Mouse (Mus musculus): ENCODE measurements at regions not wholly inside any gene's neighbourhood (a gene's known extent, or its start where the extent isn't known, plus 50 kb on each side); places are given as distances from the start of the nearest gene placed in this dataset.
A peak's percentile ranks its signal among the peaks of the same experiment; 100 is the strongest.
"Not testable (repeated sequence)": the region's sequence is repeated elsewhere in the genome, so short reads cannot be mapped to it uniquely, and the experiment has no call there.

GRCm38 (mm10) chr8:34702806-34703205 lies 591.3 kb upstream of the Gm10131 start:
- no peak for DNase-seq

GRCm38 (mm10) chr8:34699015-34699414 lies 587.5 kb upstream of the Gm10131 start:
- DNase-seq: no peak

- no peak for DNase-seq
These were observed 584.8 kb upstream of the Gm10131 start for GRCm38 (mm10) chr8:34696365-34696764.

- no peak for DNase-seq
These were observed 581.1 kb upstream of the Gm10131 start for GRCm38 (mm10) chr8:34692606-34693005.

- no peak for DNase-seq
These were observed 580.2 kb upstream of the Gm10131 start for GRCm38 (mm10) chr8:34691776-34692175.

- DNase-seq: no peak
These were observed 578.4 kb upstream of the Gm10131 start for GRCm38 (mm10) chr8:34689825-34690493.

DNA sequence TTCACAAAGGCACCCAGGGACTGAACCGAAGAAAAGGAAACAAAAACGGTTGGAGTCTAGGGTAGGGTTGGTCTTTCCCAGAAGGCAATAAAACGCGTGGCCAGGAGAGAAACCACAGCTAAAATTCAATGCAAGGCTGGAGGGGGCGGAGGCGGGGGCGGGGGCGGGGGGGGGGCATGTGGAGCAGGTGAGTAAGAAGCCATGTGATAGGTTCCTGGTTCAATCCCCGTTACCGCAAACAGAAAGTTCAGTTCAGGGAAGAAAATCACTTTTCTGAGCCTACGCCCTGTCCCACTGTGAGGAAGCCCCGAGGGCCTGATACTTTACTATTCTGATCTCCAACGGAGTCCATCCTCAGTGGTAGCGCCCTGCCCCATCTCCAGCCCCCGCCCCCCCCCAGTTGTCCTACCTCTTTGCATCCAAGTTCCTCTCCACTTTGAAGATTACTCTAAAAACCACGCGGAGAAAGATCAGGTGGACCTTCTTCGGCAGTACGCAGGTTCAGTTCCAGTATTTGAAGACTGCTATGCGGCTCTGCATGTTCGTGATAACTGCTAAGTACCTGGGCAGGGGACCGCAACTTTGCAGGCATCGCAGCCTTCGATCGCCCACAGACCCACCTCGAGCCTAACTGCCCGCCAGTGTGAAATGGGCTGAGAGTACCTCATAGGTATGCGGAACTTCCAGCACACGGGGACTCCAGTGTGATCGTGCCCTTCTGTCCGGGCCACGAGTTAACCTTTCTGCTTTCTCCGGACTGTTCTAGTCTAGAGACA lies 577.7 kb upstream of the Gm10131 start:
- DNase-seq: no peak

- DNase-seq: peak; percentile 29
These were observed 577.0 kb upstream of the Gm10131 start for GRCm38 (mm10) chr8:34688396-34689048.

DNA sequence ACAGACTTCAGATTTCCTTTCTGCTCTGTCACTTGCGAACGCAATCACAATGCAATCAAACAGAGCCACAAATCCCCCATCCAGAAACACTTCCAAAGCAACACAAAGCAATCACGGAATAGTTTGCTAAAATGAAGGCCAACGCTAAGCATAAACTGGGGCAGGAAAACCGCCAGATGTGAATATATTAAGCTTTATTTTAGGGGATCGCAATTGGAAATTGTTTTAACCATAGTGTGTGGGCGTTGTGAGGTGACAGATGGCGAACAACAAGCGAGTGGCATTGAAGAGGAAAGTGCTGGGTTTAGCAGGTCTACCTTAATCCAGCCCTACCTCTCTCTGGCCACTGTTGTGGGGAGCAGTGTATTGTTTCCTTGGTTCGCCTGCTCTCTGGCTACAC lies 574.8 kb upstream of the Gm10131 start:
- no peak for DNase-seq

DNA sequence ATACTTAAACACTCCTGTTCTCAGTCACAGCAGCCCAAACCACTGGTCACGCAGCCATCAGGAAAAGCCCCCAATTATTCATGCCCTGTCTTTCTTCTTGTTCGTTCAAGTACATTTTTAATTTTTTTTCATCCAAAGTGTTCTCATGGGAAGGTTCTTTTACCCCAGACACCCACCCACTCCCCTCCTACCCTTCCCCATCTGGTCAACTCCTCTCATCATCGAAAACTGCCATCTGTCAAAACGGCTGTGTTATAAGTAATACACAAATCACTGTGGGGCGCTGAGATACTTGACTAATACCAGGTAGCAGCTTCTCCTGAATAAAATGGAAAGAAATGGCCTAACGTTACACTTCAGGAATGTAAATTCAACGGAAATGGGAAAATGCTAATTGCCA lies 573.1 kb upstream of the Gm10131 start:
- DNase-seq: no peak

DNA sequence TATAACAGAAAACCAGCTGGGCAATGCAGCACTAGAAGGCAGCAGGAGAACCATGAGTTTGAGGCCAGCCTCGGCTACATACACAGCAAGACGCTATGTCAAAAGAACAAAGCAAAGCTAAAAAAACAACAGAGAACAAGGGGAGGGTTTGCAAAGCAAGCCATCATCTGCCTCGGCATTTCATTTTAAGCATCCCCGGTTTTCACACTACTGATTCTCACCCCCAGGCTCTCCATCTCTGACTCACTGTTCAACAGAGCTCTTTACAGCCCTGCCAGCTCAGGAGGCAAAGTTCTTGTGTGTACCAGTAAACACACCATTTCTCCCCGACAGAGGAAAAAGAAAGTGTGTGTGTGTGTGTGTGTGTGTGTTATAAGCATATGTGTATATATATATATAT lies 571.6 kb upstream of the Gm10131 start:
- DNase-seq: peak; percentile 15

DNA sequence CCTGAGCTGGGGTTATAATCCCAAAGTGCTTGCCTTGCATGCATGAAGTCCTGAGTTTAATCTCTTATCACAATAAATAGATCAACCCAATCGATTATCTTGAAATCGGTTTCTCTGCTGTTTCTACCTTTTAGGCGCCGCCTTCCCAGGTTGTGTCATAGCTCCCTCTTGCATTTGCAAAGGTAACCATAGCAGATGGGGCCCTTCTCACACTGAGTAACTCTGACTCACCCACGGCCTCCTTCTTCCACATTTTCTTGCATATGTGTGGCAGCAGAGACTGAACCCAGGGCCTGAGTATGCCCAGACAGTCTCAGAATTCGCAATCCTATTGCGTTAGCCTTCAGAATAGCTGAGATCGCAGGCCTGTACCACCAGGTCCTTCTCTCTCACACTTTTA lies 570.7 kb upstream of the Gm10131 start:
- DNase-seq: peak; percentile 38

DNA sequence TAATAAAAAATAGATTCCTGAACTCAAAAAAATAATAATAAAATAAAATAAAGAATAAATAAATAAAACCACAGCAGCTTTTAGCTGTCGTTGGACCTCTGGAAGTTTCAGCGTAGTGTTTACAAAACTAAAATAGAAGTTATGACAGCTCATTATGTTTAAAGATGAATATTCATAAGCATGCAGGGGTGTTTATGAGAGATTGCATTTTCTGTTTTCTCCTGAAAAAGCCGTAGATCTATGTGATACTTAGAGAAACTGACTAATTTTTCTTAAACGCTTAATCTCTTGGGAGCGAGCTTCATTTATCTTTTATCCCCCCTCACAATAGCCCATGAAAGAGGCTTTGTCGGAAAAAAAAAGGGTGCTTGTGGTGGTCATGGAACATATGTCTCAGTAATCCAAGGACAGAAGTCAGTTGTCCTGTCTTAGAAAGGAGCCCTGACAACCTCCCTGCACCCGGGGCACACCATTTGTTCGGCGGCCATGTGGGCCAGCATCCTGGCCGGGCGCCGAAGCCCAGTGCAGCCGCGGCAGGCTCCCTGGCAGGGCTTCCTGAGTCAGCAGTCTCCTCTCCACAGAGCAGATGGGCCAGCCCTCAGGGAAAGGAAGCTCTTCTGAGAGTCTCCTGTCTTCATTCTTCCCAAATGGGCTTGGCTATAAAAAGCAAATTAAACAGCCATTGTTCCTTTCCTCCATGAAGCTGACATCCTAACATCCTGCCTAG lies 568.2 kb upstream of the Gm10131 start:
- DNase-seq: peak; percentile 68

DNA sequence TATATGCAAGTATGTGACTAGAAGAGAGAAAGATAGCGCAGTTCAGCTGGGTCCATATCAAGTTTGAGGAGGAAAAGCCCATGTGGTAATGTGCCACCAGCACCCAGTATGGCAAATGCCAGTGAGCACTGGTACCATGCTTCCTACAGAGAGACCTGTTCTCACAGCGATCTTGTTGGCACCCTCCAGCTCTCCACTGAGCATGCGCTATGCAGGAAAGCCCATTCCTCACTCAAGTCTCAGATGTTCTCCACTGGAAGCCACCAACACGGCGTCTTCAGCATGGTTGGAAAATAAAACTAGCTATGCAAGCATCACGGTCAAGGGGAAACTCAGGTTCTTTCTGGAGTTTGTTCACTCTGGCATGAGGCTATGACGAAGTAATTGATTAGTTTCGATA lies 567.3 kb upstream of the Gm10131 start:
- no peak for DNase-seq

DNA sequence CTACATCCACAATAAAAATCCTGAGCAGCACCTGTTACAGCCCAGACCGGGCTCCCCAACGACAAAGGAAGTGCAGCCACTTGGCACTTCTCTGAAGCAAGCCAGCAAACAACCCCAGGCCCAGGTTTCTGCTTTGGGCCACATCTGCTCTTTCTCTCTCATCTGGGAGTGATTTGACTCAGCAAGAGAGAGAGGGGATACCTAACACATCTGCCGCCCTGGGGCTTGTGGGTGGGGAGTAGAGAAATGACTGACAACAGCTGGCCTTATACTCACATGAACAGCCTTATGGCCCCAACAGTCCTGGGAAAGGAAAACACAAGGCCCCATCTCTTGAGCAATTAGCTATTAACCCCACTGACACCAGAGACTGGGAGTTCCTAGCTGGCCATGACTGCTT lies 560.2 kb upstream of the Gm10131 start:
- no peak for DNase-seq

DNA sequence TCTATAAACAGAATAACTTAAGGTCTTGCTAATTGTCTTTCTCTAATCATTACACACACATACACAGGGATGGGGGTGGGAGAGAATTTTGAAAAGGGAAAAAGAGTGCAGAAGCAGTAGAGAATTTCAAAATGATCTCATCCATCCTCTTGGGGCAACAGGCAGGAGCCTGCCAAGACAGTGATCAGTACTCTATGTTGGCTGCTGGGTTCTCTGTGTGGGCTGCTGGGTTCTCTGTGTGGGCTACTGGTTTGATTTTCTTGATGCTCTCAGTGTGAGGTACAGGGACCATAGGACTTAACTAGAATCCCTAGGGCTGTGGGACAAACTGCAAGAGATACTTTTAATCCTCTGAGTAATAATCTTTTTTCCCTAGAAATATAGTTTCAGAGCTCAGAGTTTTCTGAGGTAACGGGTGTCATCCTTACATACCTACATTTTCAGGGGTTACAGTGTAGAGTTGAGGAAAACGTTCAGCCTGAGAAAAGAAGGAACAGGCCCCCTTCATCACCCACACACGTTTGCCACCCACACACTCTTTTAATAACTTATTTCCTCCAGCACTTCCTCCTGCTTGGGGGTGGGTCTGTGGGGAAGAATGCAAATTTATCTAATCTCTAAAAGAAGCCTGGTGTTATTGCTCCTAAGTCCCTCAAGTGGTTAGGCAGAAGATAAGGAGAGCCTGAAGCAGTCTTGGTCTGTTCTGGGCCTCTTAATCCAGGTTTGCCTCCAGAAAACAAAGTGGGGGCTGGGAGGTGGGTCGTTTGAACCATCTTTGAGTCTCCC lies 559.6 kb upstream of the Gm10131 start:
- no peak for DNase-seq

- DNase-seq: no peak
These were observed 557.6 kb upstream of the Gm10131 start for GRCm38 (mm10) chr8:34669146-34669545.

DNA sequence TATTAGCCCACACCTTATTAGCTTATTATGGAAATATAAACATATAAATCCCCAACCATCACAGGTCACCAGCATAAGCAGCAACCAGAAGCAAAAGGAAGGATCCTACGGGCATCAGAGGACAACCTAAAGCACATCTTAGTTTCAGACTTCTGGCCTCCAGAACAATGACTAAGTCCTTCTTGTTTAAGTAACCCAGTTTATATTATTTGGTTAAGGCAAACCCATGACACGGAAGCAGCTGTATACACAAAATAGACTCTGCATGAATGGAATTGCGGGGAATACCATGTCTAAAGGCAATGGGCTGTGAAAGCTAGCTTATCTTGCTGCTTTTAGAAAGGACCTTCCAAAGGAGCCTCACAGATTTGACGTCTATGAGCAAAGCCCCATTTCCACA lies 552.9 kb upstream of the Gm10131 start:
- no peak for DNase-seq

GRCm38 (mm10) chr8:34662532-34662931 lies 551.0 kb upstream of the Gm10131 start:
- no peak for DNase-seq

DNA sequence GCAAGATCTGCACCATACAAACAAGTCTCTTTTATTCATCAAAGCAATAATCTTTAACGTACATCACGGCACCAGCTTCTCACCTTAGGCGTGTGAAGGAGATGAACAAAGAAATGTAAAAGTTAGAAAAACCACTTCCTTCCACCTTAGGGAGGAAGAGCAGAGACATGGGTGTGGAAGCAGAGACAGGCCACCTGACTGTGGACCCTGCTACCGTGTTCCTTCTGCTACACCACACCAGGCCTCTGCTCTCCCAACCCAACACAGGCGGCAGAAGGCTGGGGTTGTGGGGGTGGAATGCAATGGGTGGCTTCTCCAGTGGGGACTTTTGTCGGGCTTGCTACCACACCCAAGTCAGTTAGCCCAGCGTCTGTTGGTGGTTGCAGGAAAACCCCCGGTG lies 540.2 kb upstream of the Gm10131 start:
- no peak for DNase-seq

DNA sequence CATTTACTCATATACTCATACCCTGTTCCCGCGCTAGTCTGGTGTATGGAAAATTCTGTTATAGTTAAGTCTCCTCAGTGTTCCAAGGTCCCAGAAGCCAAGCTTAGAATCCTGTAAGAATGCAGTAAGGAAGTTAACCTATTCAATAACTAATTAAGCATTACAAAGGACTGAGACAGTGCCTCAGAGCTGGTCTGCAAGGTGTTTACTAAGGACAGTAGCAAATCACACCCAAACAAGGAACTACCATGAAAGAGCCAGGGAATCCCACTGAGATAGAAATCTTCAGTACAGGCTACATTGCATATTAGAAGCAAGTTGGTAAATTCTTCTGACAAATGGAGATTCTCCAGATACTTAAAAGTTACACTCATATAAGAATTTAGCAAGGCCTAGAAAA lies 516.7 kb upstream of the Gm10131 start:
- not testable (repeated sequence) for DNase-seq

DNA sequence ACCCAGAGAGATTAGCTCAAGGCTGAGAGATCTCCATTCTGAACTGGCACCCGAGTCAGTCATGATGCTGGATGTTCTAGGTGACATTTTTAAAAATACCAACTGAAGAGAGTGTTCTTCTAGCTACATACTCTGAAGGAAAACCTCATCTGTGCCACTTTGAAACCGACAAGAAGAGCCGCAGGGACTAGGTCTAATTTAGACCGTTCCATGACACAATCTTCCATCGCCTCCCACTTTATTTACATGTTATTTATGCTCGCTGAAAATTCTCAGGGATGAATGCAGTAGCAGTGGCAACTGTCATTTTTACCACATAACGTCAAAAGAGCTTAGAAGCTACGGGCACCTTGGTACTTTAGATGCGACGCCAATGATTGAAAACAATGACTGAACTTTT lies 514.1 kb upstream of the Gm10131 start:
- no peak for DNase-seq

GRCm38 (mm10) chr8:34623783-34624182 lies 512.2 kb upstream of the Gm10131 start:
- DNase-seq: no peak

Data from right cerebral cortex, postnatal 25 days (tissue).